19 mouse cellular contexts compared by ENCODE assay signal in genomic region chr9:11328900-11329299, GRCm38 (mm10).
A peak's percentile ranks its signal among the peaks of the same experiment; 100 is the strongest.
DNase-seq lines count a peak whose midpoint lies in the region; ATAC-seq and TF ChIP-seq lines count a peak whose summit lies in the region.
"Had no signal": no experiment of that assay in that cellular context is flagged by ENCODE, and none has a peak within 500 bp of the region (broad histone marks: within the 10 kb centered on the region; RNA-seq: fewer than 3 reads in every experiment).

No protein-coding gene starts in this region.

- WGBS in intestine, postnatal 0 days, result 82% methylated on average over 4 of the region's 4 CpGs
- 87% methylated on average over 4 of the region's 4 CpGs for WGBS in intestine, embryonic 15.5 days

- H3K4me3 ChIP-seq in intestine, postnatal 0 days (ENCODE audit: low read depth, low read length), result no peak overlapping the region
- no peak overlapping the region for H3K4me3 ChIP-seq in intestine, embryonic 15.5 days (replicated peaks)
- H3K4me3 ChIP-seq in myocyte, result no peak overlapping the region
- no peak overlapping the region for H3K4me3 ChIP-seq in left cerebral cortex, adult 2 months
- H3K4me3 ChIP-seq: embryonic facial prominence, embryonic 12.5 days; forebrain, embryonic 13.5 days; liver, embryonic 15.5 days had no signal

- no peak overlapping the region for H3ac ChIP-seq in myocyte (ENCODE audit: control insufficient read depth, insufficient read length)

- no peaks in the 10 kb centered on the region for H3K36me3 ChIP-seq in intestine, postnatal 0 days (ENCODE audit: control insufficient read depth, insufficient read depth)
- H3K36me3 ChIP-seq in intestine, embryonic 15.5 days, result no peaks in the 10 kb centered on the region
- no peaks in the 10 kb centered on the region for H3K36me3 ChIP-seq in myocyte (ENCODE audit: control insufficient read depth, insufficient read depth)
- H3K36me3 ChIP-seq: embryonic facial prominence, embryonic 12.5 days; liver, embryonic 15.5 days had no signal

- peak; percentile 27 for DNase-seq in Muller cell, postnatal 12 days (ENCODE audit: inconsistent ontology term)
- peak; percentile 22 for DNase-seq in adrenal gland, postnatal 14 days
- DNase-seq in left cerebral cortex, adult 8-10 months (ENCODE audit: low spot score in 2 of 2), result no peak
- DNase-seq in left cerebral cortex, adult 2 months (ENCODE audit: extremely low spot score in 1 of 2, low spot score in 2 of 2), result no peak
- DNase-seq in spleen, postnatal 10 days (ENCODE audit: low spot score in 2 of 2), result no peak
- DNase-seq: cerebellum, adult 11 months; heart, postnatal 4 days; kidney, adult 8-10 months; kidney, postnatal 4 days; lung, postnatal 10 days; midbrain, embryonic 14.5 days; thymus, adult 2 months had no signal

- 0 out of 2 replicates have a peak, but pooled peaks have one; percentile 41 for ATAC-seq in intestine, postnatal 0 days
- ATAC-seq in intestine, embryonic 15.5 days, result no peak
- ATAC-seq: forebrain, embryonic 13.5 days; hindbrain, embryonic 16.5 days had no signal

- H3K9me3 ChIP-seq in intestine, postnatal 0 days (ENCODE audit: control insufficient read depth), result no peaks in the 10 kb centered on the region
- no peaks in the 10 kb centered on the region for H3K9me3 ChIP-seq in intestine, embryonic 15.5 days
- H3K9me3 ChIP-seq: embryonic facial prominence, embryonic 12.5 days; forebrain, embryonic 13.5 days; liver, embryonic 15.5 days had no signal

- no peak overlapping the region for H3K27ac ChIP-seq in intestine, postnatal 0 days (ENCODE audit: low read depth, low read length)
- H3K27ac ChIP-seq in intestine, embryonic 15.5 days, result no peak overlapping the region
- H3K27ac ChIP-seq in left cerebral cortex, adult 2 months, result no peak overlapping the region
- H3K27ac ChIP-seq: embryonic facial prominence, embryonic 12.5 days; forebrain, embryonic 13.5 days; liver, embryonic 15.5 days had no signal

- H3K4me2 ChIP-seq in intestine, postnatal 0 days (replicated peaks; ENCODE audit: low read depth), result no peak overlapping the region
- no peak overlapping the region for H3K4me2 ChIP-seq in intestine, embryonic 15.5 days (replicated peaks)
- H3K4me2 ChIP-seq in myocyte (ENCODE audit: low read depth), result no peak overlapping the region
- H3K4me2 ChIP-seq: embryonic facial prominence, embryonic 12.5 days; forebrain, embryonic 13.5 days; liver, embryonic 15.5 days had no signal

- TF ChIP-seq POLR2A in myocyte (IDR thresholded peaks at IDR 0.05; ENCODE audit: insufficient read length, low read depth), result no peak

- H3K9ac ChIP-seq in intestine, postnatal 0 days (ENCODE audit: low read depth, low read length), result no peak overlapping the region
- H3K9ac ChIP-seq in intestine, embryonic 15.5 days, result no peak overlapping the region
- H3K9ac ChIP-seq: embryonic facial prominence, embryonic 12.5 days; forebrain, embryonic 13.5 days; liver, embryonic 15.5 days had no signal

- intact Hi-C loops in left cerebral cortex, adult 2 months (cut with DNase I), result no loop called here

- no peak for TF ChIP-seq CTCF in intestine, postnatal 0 days (IDR thresholded peaks at IDR 0.05; ENCODE audit: low read depth)
- TF ChIP-seq CTCF in left cerebral cortex, adult 2 months (IDR thresholded peaks at IDR 0.05), result no peak

- H3K79me2 ChIP-seq in myocyte (ENCODE audit: control insufficient read depth, insufficient read depth), result no peaks in the 10 kb centered on the region

- H3K27me3 ChIP-seq in intestine, postnatal 0 days (replicated peaks; ENCODE audit: control insufficient read depth, insufficient read depth, low read length), result no peaks in the 10 kb centered on the region
- H3K27me3 ChIP-seq in intestine, embryonic 15.5 days (replicated peaks), result no peaks in the 10 kb centered on the region
- no peaks in the 10 kb centered on the region for H3K27me3 ChIP-seq in myocyte (ENCODE audit: control insufficient read depth, insufficient read depth, insufficient read length)
- H3K27me3 ChIP-seq: embryonic facial prominence, embryonic 12.5 days; forebrain, embryonic 13.5 days; liver, embryonic 15.5 days had no signal

- no peaks in the 10 kb centered on the region for H3K4me1 ChIP-seq in intestine, postnatal 0 days (replicated peaks; ENCODE audit: control insufficient read depth, insufficient read depth, low read length)
- H3K4me1 ChIP-seq in intestine, embryonic 15.5 days (replicated peaks), result no peaks in the 10 kb centered on the region
- H3K4me1 ChIP-seq: embryonic facial prominence, embryonic 12.5 days; forebrain, embryonic 13.5 days; liver, embryonic 15.5 days had no signal

TF ChIP-seq in myocyte, 11 proteins besides CTCF, POLR2A, EP300 and RAD21:
- TF ChIP-seq CEBPB (IDR thresholded peaks at IDR 0.05; ENCODE audit: insufficient read depth, poor library complexity, severe bottlenecking), result peak; percentile 98
- TF ChIP-seq TCF12 (IDR thresholded peaks at IDR 0.05; ENCODE audit: insufficient read depth, poor library complexity, severe bottlenecking), result no peak
- peak in 1 of 3 experiments; percentile 32 for TF ChIP-seq MYOD1 (IDR thresholded peaks at IDR 0.05; ENCODE audit: control insufficient read depth in 1 of 3, insufficient read length in 2 of 3, low read depth in 2 of 3)

Comparison
In these comparisons a context has a peak if more than half of its experiments do, and no peak if none do; other contexts are left out.
1. DNase-seq: peak in Muller cell, postnatal 12 days (single experiment) and adrenal gland, postnatal 14 days (single experiment); none in left cerebral cortex, adult 8-10 months (0 of 2), left cerebral cortex, adult 2 months (0 of 2) and spleen, postnatal 10 days (0 of 2).